ENCODE assay signal across 9 mouse cellular contexts in the genomic region with DNA sequence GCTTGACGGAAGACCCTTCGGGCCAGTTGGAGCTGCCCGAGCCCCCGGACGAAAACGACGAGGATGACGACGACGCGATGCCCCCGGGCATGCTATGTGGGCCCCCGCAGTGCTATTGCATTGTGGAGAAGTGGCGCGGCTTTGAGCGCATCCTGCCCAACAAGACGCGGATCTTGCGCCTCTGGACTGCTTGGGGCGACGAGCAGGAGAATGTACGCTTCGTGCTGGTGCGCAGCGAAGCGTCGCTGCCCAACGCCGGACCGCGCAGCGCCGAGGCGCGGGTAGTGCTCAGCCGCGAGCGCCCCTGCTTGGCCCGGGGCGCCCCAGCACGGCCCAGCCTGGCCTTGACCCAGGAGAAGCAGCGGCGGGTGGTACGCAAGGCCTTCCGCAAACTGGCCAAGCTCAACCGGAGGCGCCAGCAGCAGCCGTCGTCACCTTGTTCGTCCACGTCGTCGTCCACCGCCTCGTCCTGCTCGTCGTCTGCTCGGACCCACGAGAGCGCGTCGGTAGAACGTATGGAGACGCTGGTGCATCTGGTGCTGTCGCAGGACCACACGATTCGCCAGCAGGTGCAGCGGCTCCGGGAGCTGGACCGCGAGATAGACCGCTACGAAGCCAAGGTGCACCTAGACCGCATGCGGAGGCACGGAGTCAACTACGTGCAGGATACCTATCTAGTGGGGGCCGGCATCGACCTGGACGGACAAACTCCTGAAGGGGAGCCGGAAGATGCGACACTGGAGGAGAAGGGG. TPM values are rescaled to one million over a fixed set of nuclear protein-coding genes. Genes with fewer than 3 reads are reported as not detected.
A peak's percentile ranks its signal among the peaks of the same experiment; 100 is the strongest.
DNase-seq lines count a peak whose midpoint lies in the region; ATAC-seq and TF ChIP-seq lines count a peak whose summit lies in the region.
"Had no signal": no experiment of that assay in that cellular context is flagged by ENCODE, and none has a peak within 500 bp of the region (broad histone marks: within the 10 kb centered on the region; RNA-seq: fewer than 3 reads in every experiment).

No protein-coding gene starts in this region.

- 0 out of 2 replicates have a peak, but pooled peaks have one; percentile 45 for ATAC-seq in forebrain, embryonic 15.5 days (replicated peaks)
- peak; percentile 15; the same call in 1 of the 2 replicates for ATAC-seq in intestine, embryonic 15.5 days
- peak; percentile 36 for ATAC-seq in lung, postnatal 0 days
- ATAC-seq in stomach, embryonic 15.5 days (ENCODE audit: insufficient read depth, low FRiP score, low read depth): no peak

- 3% methylated on average over 82 of the region's 82 CpGs for WGBS in bone marrow, adult 2 months
- WGBS in forebrain, embryonic 15.5 days: 1% methylated on average over 81 of the region's 82 CpGs
- 1% methylated on average over 82 of the region's 82 CpGs for WGBS in intestine, embryonic 15.5 days
- 2% methylated on average over 70 of the region's 82 CpGs for WGBS in lung, postnatal 0 days
- WGBS in stomach, embryonic 15.5 days: 1% methylated on average over 82 of the region's 82 CpGs

- DNase-seq in left cerebral cortex, postnatal 36 days (ENCODE audit: low spot score in 2 of 2): peak; percentile 4 to 7
- DNase-seq in left cerebral cortex, postnatal 14 days (ENCODE audit: low spot score in 2 of 2): no peak
- peak; percentile 25 for DNase-seq in lung, postnatal 0 days (ENCODE audit: low spot score)
- no peak for DNase-seq in thymus, postnatal 14 days

- no peaks in the 10 kb centered on the region for H3K36me3 ChIP-seq in forebrain, embryonic 15.5 days
- no peaks in the 10 kb centered on the region for H3K36me3 ChIP-seq in intestine, embryonic 15.5 days
- H3K36me3 ChIP-seq in lung, postnatal 0 days (ENCODE audit: insufficient read depth, low read length): no peaks in the 10 kb centered on the region
- H3K36me3 ChIP-seq in stomach, embryonic 15.5 days: no peaks in the 10 kb centered on the region

- H3K4me3 ChIP-seq in bone marrow, adult 2 months (replicated peaks; ENCODE audit: control insufficient read depth, low read depth, low read length): peak overlapping the region; percentile 7
- H3K4me3 ChIP-seq in forebrain, embryonic 15.5 days: peak overlapping the region; percentile 51
- H3K4me3 ChIP-seq in intestine, embryonic 15.5 days (replicated peaks): peak overlapping the region; percentile 52
- H3K4me3 ChIP-seq in lung, postnatal 0 days (ENCODE audit: low read depth, low read length): peak overlapping the region; percentile 47
- peak overlapping the region; percentile 61 for H3K4me3 ChIP-seq in stomach, embryonic 15.5 days (replicated peaks)

- H3K27me3 ChIP-seq in forebrain, embryonic 15.5 days: peaks cover 37% of the 10 kb centered on the region
- H3K27me3 ChIP-seq in intestine, embryonic 15.5 days (replicated peaks): peaks cover 18% of the 10 kb centered on the region
- peaks cover 18% of the 10 kb centered on the region for H3K27me3 ChIP-seq in lung, postnatal 0 days (replicated peaks; ENCODE audit: insufficient read depth, low read length)
- peaks cover 14% of the 10 kb centered on the region for H3K27me3 ChIP-seq in stomach, embryonic 15.5 days (replicated peaks)

- no peak for TF ChIP-seq EP300 in lung, postnatal 0 days (IDR thresholded peaks at IDR 0.05)

- H3K9ac ChIP-seq in forebrain, embryonic 15.5 days (replicated peaks): peak overlapping the region; percentile 50
- peak overlapping the region; percentile 52 for H3K9ac ChIP-seq in intestine, embryonic 15.5 days
- peak overlapping the region; percentile 23; the same call in 1 of the 2 replicates for H3K9ac ChIP-seq in lung, postnatal 0 days (replicated peaks; ENCODE audit: low read depth)
- peak overlapping the region; percentile 34; the same call in 1 of the 2 replicates for H3K9ac ChIP-seq in stomach, embryonic 15.5 days

- H3K9me3 ChIP-seq in forebrain, embryonic 15.5 days: no peaks in the 10 kb centered on the region
- no peaks in the 10 kb centered on the region for H3K9me3 ChIP-seq in intestine, embryonic 15.5 days
- H3K9me3 ChIP-seq in lung, postnatal 0 days (ENCODE audit: low read length): no peaks in the 10 kb centered on the region
- no peaks in the 10 kb centered on the region for H3K9me3 ChIP-seq in stomach, embryonic 15.5 days

- no peak for TF ChIP-seq CTCF in bone marrow, adult 2 months (IDR thresholded peaks at IDR 0.05; ENCODE audit: control insufficient read depth, insufficient read depth, low read length)
- no peak for TF ChIP-seq CTCF in lung, postnatal 0 days (IDR thresholded peaks at IDR 0.05)

- intact Hi-C loops in left cerebral cortex, postnatal 36 days (cut with DNase I): loop anchor here (5.0 kb wide), 1 partner anchor 137 kb away; no protein-coding TSS in a partner anchor
- intact Hi-C loops in left cerebral cortex, postnatal 14 days (cut with DNase I): no loop called here

- no peak for TF ChIP-seq POLR2A in bone marrow, adult 2 months (IDR thresholded peaks at IDR 0.05; ENCODE audit: borderline replicate concordance, control insufficient read depth, low read depth, low read length)

- peak overlapping the region; percentile 95 for H3K4me2 ChIP-seq in forebrain, embryonic 15.5 days (replicated peaks)
- peak overlapping the region; percentile 97 for H3K4me2 ChIP-seq in intestine, embryonic 15.5 days (replicated peaks)
- peak overlapping the region; percentile 92 for H3K4me2 ChIP-seq in lung, postnatal 0 days (replicated peaks; ENCODE audit: low read depth, low read length)
- H3K4me2 ChIP-seq in stomach, embryonic 15.5 days: peak overlapping the region; percentile 96

- no peak overlapping the region for H3K27ac ChIP-seq in bone marrow, adult 2 months (ENCODE audit: control insufficient read depth, insufficient read depth, low read depth, low read length, poor library complexity)
- H3K27ac ChIP-seq in forebrain, embryonic 15.5 days (replicated peaks): no peak overlapping the region
- H3K27ac ChIP-seq in intestine, embryonic 15.5 days: no peak overlapping the region
- peak overlapping the region; percentile 14 for H3K27ac ChIP-seq in lung, postnatal 0 days (ENCODE audit: low read length)
- H3K27ac ChIP-seq in stomach, embryonic 15.5 days: 0 out of 2 replicates have a peak overlapping the region, but pooled peaks have one; percentile 41
- H3K27ac ChIP-seq: macrophage had no signal

- no peaks in the 10 kb centered on the region for H3K4me1 ChIP-seq in bone marrow, adult 2 months (ENCODE audit: control insufficient read depth, insufficient read depth, low read length)
- peaks cover 27% of the 10 kb centered on the region for H3K4me1 ChIP-seq in forebrain, embryonic 15.5 days
- peaks cover 23% of the 10 kb centered on the region for H3K4me1 ChIP-seq in intestine, embryonic 15.5 days (replicated peaks)
- peaks cover 9% of the 10 kb centered on the region; the same call in 1 of the 2 replicates for H3K4me1 ChIP-seq in lung, postnatal 0 days (ENCODE audit: insufficient read depth, low read depth, low read length)
- peaks cover 23% of the 10 kb centered on the region for H3K4me1 ChIP-seq in stomach, embryonic 15.5 days

RNA-seq across cellular contexts. Expression of a gene that starts 0.8 kb away (rescaled TPM):
- 1 to 10 TPM; 1.0 to 1.4 TPM for total RNA-seq in left cerebral cortex, postnatal 36 days (2021)
- total RNA-seq in left cerebral cortex, postnatal 14 days (2021): 1 to 10 TPM; 2.6 to 3.1 TPM
- polyA plus RNA-seq in bone marrow, adult 2 months (2011; ENCODE audit: insufficient read depth, insufficient read length, low replicate concordance, missing spikeins): not detected in 2 replicates
- 2.3 and 2.4 TPM in 2 replicates for polyA plus RNA-seq in forebrain, embryonic 15.5 days (2015; fragmentation: Nextera tagmentation; extraction: Ambion mirVana)
- polyA plus RNA-seq in intestine, embryonic 15.5 days (2015; fragmentation: Nextera tagmentation; extraction: Ambion mirVana): 2.5 and 2.6 TPM in 2 replicates
- polyA plus RNA-seq in lung, postnatal 0 days (2015; fragmentation: Nextera tagmentation; extraction: Ambion mirVana): 2.6 and 3.0 TPM in 2 replicates
- 9.7 and 11.1 TPM in 2 replicates for polyA plus RNA-seq in stomach, embryonic 15.5 days (2015; fragmentation: Nextera tagmentation; extraction: Ambion mirVana)
- polyA plus RNA-seq: macrophage had no signal

Comparison
In these comparisons a context has a peak if more than half of its experiments do, and no peak if none do; other contexts are left out.
1. DNase-seq: peak in left cerebral cortex, postnatal 36 days (2 of 2) and lung, postnatal 0 days (single experiment); none in left cerebral cortex, postnatal 14 days (0 of 2) and thymus, postnatal 14 days (single experiment).
2. H3K27ac ChIP-seq: peak in lung, postnatal 0 days (single experiment) and stomach, embryonic 15.5 days (single experiment); none in bone marrow, adult 2 months (single experiment), forebrain, embryonic 15.5 days (single experiment) and intestine, embryonic 15.5 days (single experiment).
3. H3K4me3 ChIP-seq: peak in every context shown above with its lines; median percentile 61 in stomach, embryonic 15.5 days; 52 in intestine, embryonic 15.5 days; 51 in forebrain, embryonic 15.5 days; 47 in lung, postnatal 0 days; 7 in bone marrow, adult 2 months.
4. Peak in every context shown above with its lines, with median percentiles within 50 percentile points of each other: H3K4me2 ChIP-seq and H3K9ac ChIP-seq.